Mouse (Mus musculus) kidney, adult 2 months (tissue): Measurements from ENCODE around the gene G3bp2. TPM values are rescaled to one million over a fixed set of nuclear protein-coding genes. Genes with fewer than 3 reads are reported as not detected.
A peak's percentile ranks its signal among the peaks of the same experiment; 100 is the strongest.

Source experiments
- DNase-seq: peaks from one replicate; pipeline ENCODE4 v3.0.0; 2021
- H3K27ac ChIP-seq: fragments of 200-500 bp; 2 replicates; pipeline ENCODE4 v1.5.1; 2012; ENCODE audit warnings: low read depth, low read length, control low read depth, inconsistent platforms; ENCODE audit not compliant: insufficient read depth
- H3K27me3 ChIP-seq: fragments of 200-500 bp; replicated peaks from 2 replicates; pipeline ENCODE4 v1.6.1; 2012; ENCODE audit warnings: mild to moderate bottlenecking, moderate library complexity, low read length, inconsistent platforms; ENCODE audit not compliant: control insufficient read depth, insufficient read depth
- H3K36me3 ChIP-seq: fragments of 200-500 bp; 2 replicates; pipeline ENCODE4 v1.6.1; 2012; ENCODE audit warnings: mild to moderate bottlenecking, moderate library complexity, low read length, inconsistent platforms; ENCODE audit not compliant: control insufficient read depth, insufficient read depth
- H3K4me1 ChIP-seq: fragments of 200-500 bp; 2 replicates; pipeline ENCODE4 v1.6.1; 2011; ENCODE audit warnings: low read length; ENCODE audit not compliant: control insufficient read depth, insufficient read depth
- H3K4me3 ChIP-seq: fragments of 200-500 bp; 2 replicates; pipeline ENCODE4 v1.5.1; 2011; ENCODE audit warnings: mild to moderate bottlenecking, low read depth, low read length, control low read depth; ENCODE audit not compliant: insufficient read depth
- CTCF ChIP-seq: fragments of 200-500 bp; conservative IDR thresholded peaks from 2 replicates; pipeline ENCODE4 v1.5.1; 2011; ENCODE audit warnings: low read depth, mild to moderate bottlenecking, control low read depth, low read length, moderate library complexity, mixed read lengths; ENCODE audit not compliant: insufficient read depth, insufficient read length
- POLR2A ChIP-seq: fragments of 200-500 bp; IDR thresholded peaks from one replicate; pipeline ENCODE4 v1.6.1; 2011; ENCODE audit warnings: low read depth, low read length, control low read depth
- WGBS: fragments of 180-500 bp; shearing (Covaris S2); methylation state at CpG from one replicate; pipeline ENCODE4 v1.1.7; 2018; 5-methylcytosine and 5-hydroxymethylcytosine counted together
- polyA plus RNA-seq: library from polyadenylated mRNA; depleted of rRNA; stranded (reverse); fragments of >200 nt; gene quantifications from 2 replicates; pipeline ENCODE4 v1.2.3, GENCODE M21; 2012

G3bp2 gene
- polyA plus RNA-seq, 1 experiment, result 20.6 TPM

GRCm38 (mm10) chr5:92098351-92099109, 15.0 kb upstream of the G3bp2 start:
- Histone ChIP-seq H3K4me3 (no peak overlapping the region), H3K27me3 (no peaks in the 10 kb centered on the region), H3K4me1 (0 out of 2 replicates have a peak, but pooled peaks cover 2% of the 10 kb centered on the region), H3K36me3 (no peaks in the 10 kb centered on the region), H3K27ac (no peak overlapping the region)
- peak; percentile 74 for DNase-seq
- TF ChIP-seq POLR2A, result no peak
- WGBS, result 40% methylated on average over 13 of the region's 13 CpGs

GRCm38 (mm10) chr5:92097779-92098178, 14.3 kb upstream of the G3bp2 start:
- TF ChIP-seq CTCF (no peak), POLR2A (no peak)
- Histone ChIP-seq H3K36me3 (no peaks in the 10 kb centered on the region), H3K4me1 (0 out of 2 replicates have a peak, but pooled peaks cover 5% of the 10 kb centered on the region), H3K27ac (no peak overlapping the region), H3K27me3 (no peaks in the 10 kb centered on the region), H3K4me3 (no peak overlapping the region)
- 95% methylated on average over 4 of the region's 4 CpGs for WGBS
- no peak for DNase-seq

DNA sequence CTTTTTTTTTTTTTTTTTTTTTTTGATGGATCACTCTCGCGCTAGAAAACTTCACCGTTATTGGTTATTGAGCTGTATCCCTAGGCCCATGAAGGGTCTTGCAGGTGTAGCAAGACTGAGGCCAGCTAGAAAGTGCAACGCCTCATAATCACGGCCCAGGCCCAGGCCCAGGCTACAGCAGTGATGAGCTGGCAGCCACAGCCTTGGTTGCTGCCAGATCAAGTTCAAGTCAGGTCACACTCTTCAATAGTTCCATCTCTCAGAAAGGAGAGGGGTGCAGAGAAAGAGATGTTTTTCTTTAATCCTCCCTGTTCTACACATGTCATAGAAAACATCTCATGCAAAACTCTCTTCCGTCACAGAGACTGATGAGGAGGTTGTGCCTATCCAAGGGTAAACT, 13.3 kb upstream of the G3bp2 start:
- no peak overlapping the region for H3K27ac ChIP-seq
- H3K4me3 ChIP-seq, result no peak overlapping the region
- no peak for TF ChIP-seq POLR2A
- no peak for TF ChIP-seq CTCF
- 0 out of 2 replicates have a peak, but pooled peaks cover 5% of the 10 kb centered on the region for H3K4me1 ChIP-seq
- H3K27me3 ChIP-seq, result no peaks in the 10 kb centered on the region
- WGBS, result 72% methylated on average over 6 of the region's 6 CpGs
- DNase-seq, result no peak
- no peaks in the 10 kb centered on the region for H3K36me3 ChIP-seq

DNA sequence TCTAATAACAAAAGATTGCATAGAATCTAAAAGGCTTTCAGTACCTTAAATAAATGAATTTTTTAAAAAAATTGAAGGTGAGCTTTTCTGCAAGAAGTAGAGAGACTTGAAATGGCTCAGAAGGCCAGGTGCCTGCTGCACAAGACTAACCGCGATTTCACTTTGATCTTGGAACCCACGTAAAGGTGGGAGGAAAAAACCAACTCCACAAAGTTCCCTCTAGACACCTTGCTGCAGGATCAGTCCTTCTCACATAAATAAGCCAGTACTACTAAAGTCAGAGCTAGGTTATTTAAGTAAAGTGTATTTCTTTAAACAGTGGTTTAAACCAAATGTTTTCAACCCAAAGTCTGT, 10.5 kb upstream of the G3bp2 start:
- no peak overlapping the region for H3K4me3 ChIP-seq
- no peaks in the 10 kb centered on the region for H3K36me3 ChIP-seq
- TF ChIP-seq POLR2A (no peak), CTCF (no peak)
- no peak overlapping the region; the same call in 1 of the 2 replicates for H3K27ac ChIP-seq
- no peak for DNase-seq
- 58% methylated on average over 3 of the region's 3 CpGs for WGBS
- H3K27me3 ChIP-seq, result no peaks in the 10 kb centered on the region
- 0 out of 2 replicates have a peak, but pooled peaks cover 5% of the 10 kb centered on the region for H3K4me1 ChIP-seq

GRCm38 (mm10) chr5:92093263-92094061, 9.9 kb upstream of the G3bp2 start:
- 42% methylated on average over 15 of the region's 15 CpGs for WGBS
- peak overlapping the region; percentile 70; the same call in 1 of the 2 replicates for H3K27ac ChIP-seq

DNA sequence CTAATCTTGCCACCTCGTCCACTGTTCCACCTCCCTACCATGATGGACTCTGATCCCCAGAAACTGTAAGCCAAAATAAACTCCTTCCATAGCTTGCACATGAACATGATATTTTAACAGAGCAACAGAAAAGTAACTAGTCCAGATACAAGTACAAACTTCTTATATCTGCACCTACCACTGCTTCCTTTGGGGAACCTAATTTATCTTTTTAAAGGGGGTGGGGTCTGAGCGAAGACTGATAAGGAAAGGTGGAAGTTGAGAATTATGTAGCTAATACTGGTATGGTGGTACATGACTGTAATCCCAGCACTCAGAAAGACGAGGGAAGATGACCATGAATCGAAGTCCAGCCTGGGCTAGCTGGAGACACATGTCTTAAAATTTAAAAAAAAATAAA, 4.0 kb upstream of the G3bp2 start:
- H3K36me3 ChIP-seq, result no peaks in the 10 kb centered on the region
- no peak for DNase-seq
- H3K27ac ChIP-seq, result no peak overlapping the region
- no peaks in the 10 kb centered on the region for H3K27me3 ChIP-seq
- WGBS, result 93% methylated on average over 4 of the region's 4 CpGs
- no peaks in the 10 kb centered on the region for H3K4me1 ChIP-seq
- no peak overlapping the region for H3K4me3 ChIP-seq
- TF ChIP-seq CTCF (no peak), POLR2A (no peak)

More at GRCm38 (mm10) chr5:92093263-92094061, 9.9 kb upstream of the G3bp2 start:
- no peaks in the 10 kb centered on the region for H3K27me3 ChIP-seq
- H3K4me3 ChIP-seq, result peak overlapping the region; percentile 58
- TF ChIP-seq CTCF, result no peak
- TF ChIP-seq POLR2A, result no peak
- H3K4me1 ChIP-seq, result 0 out of 2 replicates have a peak, but pooled peaks cover 5% of the 10 kb centered on the region
- no peaks in the 10 kb centered on the region for H3K36me3 ChIP-seq
- DNase-seq, result peak; percentile 32
